Mouse (Mus musculus): ENCODE results near the gene Elovl7.

DNA sequence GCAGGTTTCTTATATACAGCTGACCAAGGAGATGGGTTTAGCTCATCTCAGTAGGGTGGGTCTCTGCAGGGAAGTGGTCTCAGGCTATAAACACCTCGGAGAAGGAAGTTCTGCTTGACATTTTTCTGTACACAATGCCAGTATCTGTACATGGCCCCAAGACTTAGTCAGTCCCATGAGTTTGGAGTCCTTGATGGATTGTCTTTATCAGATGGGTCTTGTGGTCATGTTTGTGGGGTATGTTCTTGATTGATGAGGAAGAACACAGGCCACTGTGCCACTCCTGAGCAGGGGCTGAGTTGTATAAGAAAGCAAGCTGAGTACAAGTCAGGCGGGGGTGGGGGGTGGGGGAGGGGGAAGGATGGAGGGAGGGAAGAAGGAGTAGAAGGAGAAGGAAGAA, 90.5 kb downstream of the Elovl7 start:
- TF ChIP-seq CTCF (IDR thresholded peaks at IDR 0.05; ENCODE audit: borderline replicate concordance, control insufficient read depth, extremely low read depth, insufficient read depth, low read length, poor library complexity) = no peak
- TF ChIP-seq POLR2A (IDR thresholded peaks at IDR 0.05; ENCODE audit: control insufficient read depth, extremely low read depth, insufficient read depth, low read length, poor library complexity) = no peak
